Mouse (Mus musculus) urinary bladder, postnatal 36 days (tissue): ENCODE measurements around the gene AC170998.1.
"Not testable (repeated sequence)": the region's sequence is repeated elsewhere in the genome, so short reads cannot be mapped to it uniquely, and the experiment has no call there.

Experiments used
- DNase-seq, 2 experiments: peaks; one replicate each; pipeline ENCODE4 v3.0.0; 2022; ENCODE audit warnings: low spot score in 2 of 2, mixed read lengths in 1 of 2

AC170998.1 gene

DNA sequence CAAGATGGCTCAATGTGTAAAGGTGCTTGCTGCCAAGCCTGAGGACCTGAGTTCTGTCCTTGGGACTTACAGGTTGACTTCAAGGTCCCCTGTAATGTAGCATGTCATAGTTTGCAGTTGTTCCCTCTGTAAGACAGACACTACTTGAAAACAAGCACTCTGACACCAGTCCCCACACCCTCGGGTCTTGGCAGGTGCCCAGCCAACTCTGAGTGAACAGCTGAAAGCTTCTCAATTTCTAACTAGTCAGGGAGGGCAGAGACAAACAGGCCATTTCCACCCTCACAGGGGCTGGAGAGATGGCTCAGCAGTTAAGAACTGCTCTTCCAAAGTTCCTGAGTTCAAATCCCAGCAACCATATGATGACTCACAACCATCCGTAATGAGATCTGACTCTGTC is 31.6 kb downstream of the AC170998.1 start:
- DNase-seq: no peak

DNA sequence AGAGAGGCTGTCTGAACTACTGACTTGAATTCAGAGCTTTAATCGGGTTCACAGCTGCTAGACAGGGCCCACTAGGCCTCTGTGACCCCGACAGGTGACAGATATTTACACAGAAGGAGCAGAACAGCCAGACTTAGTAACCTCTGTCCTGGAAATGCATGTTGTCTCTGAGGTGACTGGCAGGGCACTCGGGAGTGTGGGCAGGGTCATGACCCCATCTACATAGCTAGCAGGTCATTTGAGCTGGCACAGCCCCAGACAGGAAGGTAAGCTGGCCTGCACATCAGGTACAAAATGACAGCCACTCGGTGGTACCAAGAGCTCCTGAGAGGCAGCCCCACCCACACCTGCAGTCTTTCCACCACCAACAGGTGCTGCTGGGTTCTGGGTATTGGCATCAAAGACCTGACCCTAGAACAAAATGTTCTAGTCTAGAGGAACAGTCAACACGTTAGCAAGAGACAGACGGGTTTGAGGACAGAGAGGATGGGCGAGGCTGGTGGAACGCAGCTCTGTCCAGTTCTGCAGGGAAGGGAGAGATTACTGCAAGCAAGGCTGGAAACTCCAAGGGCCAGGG is 34.9 kb downstream of the AC170998.1 start:
- no peak for DNase-seq

DNA sequence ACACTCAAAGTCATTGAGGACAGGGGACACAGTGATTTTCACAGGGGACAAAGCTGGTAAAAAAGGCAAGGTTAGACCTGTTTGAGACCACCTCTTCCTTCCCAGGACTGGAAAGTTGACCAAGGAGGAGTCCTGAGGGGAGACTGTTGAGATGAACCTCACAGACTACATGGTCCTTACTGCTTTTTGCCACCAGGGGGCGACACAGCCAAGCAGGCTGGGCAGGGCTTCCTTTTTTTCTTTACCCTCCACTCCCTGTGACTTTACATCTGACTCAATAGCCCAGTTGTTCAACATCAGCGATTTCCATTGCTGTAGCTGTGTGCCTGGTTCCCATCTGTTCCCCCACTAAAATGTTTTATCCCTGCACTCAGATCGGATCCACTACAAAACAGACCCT is 36.0 kb downstream of the AC170998.1 start:
- peak; percentile 72 to 79 for DNase-seq

DNA sequence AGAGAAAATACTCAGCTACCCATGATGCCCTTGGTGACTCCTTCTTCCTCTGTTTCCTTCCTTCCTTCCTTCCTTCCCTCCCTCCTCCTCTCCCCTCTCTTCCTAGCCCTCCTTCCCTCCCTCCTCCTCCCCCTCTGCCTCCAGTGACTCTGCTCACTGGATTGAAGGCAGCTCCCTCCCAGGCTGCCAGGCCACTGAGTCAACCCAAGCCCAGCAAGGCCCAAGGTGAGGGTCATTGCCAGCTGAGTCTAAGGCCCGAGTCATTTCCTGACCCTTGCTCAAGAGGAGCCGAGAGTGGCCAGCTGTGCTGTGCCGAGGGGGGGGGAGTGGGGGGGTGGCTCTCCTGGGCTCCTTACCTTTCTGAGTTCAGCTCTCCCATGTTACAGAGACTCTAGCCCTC is 40.3 kb downstream of the AC170998.1 start:
- DNase-seq: no peak

DNA sequence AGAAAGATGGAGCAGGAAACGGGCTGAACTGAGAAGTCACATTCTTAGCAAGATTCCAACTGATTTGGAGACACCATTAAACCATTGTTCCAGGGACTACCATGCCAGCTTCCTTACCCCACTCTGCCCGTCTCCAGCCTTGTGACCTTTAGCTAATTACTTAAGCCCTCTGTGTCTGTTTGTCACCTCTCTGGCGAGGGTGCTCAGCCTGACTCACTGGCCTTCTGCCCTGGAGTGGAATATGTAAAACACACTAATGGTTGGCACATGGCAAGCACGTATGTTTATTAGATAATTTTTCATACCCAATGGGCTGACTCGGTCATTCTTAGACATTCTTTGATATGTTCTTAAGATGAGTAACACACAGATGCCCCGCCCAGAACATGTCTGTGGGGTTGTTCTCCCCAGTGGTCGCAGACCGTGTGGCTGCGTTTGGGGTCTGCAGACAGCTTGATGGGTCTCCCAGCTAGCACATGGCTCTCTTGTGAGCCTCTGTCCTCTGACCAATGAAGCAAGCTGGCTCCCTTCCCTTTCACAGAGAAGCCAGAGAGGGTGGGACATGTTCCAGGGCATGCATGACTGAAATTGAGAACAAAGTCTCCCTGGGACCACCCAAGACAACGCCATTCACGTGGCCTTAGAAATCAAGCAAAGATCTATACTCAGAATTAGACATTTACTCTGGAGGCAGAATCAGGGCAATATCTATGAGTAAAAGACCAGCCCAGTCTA is 41.1 kb downstream of the AC170998.1 start:
- DNase-seq: no peak

DNA sequence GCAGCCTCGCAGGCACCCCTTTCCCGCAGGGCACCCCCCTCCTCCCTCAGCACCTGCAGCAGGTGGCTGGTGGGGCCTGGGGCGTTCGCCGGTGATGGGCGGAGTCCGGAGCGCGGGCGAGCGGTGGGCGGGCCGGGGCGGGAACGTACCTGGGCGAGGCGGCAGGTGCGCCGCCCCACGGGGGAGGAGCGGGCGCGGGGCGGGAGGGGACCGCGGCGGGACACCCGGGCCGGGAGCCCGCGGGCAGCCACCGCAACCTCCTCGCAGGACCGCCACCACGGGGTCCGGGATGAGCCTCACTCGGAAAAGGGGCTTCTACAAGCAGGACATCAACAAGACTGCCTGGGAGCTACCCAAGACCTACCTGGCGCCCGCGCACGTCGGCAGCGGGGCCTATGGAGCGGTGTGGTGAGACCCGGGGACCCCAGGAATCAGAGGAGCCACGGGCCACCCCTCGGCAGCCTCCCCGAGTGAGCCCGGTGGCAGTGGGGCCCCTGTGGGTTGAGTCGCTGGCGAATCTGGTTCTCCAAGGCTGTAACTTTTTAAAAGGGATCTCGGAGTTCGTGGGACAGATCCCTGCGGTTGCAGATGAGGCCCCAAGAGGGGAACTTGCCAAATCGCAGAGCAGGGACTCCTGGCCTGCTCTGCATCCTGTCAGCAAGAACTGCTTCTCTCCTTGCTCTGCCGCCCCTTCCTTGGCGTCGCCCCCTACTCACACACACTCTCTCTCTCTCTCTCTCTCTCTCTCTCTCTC is 43.4 kb downstream of the AC170998.1 start, which contains the start of gene Mapk13:
Gene Mapk13 (plus strand): TSS at position 177 of the 754 bp plus-strand sequence.
- DNase-seq: peak; percentile 19 to 20

DNA sequence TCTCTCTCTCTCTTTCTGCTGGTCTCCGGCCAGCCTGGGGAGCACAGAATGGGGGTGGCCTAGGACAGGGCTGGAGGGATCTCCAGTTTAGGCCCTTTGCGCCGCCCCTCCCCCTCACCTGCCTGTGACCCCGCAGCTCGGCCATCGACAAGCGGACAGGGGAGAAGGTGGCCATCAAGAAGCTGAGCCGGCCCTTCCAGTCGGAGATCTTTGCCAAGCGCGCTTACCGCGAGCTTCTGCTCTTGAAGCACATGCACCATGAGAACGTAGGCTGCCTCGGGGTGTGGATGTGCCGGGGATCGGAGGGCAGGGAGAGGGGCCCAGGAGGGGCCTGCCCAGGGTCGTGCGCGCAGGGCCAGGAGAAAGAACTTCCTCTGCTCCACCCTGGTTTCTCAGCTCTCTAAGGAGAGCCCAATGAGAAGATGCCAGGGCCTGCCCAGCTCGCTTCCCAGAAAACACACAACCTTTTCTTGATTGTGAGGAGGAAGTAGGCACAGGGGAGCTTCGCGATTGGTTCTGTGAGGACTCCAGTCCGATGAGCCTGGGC is 44.1 kb downstream of the AC170998.1 start:
- DNase-seq: peak; percentile 33

DNA sequence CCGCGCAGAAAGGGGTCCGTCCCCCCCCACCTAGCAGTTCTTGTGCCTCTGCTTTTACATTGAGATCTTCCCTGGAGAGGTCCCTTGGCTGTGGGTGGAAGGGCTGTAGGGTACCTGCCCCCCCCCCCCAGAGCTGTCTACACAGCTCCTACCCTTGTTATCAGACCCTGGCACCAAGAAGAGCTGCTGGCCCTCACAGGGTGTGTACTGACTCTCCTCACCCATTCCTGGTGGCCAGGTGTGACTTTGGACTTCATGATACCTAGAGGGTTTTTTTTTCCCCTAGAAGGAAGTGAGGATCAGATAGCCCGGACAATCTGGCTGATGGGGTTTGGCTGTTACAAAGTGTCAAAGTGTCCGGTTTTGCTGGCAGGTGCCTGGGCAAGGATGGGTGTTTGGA is 45.4 kb downstream of the AC170998.1 start:
- DNase-seq: no peak

DNA sequence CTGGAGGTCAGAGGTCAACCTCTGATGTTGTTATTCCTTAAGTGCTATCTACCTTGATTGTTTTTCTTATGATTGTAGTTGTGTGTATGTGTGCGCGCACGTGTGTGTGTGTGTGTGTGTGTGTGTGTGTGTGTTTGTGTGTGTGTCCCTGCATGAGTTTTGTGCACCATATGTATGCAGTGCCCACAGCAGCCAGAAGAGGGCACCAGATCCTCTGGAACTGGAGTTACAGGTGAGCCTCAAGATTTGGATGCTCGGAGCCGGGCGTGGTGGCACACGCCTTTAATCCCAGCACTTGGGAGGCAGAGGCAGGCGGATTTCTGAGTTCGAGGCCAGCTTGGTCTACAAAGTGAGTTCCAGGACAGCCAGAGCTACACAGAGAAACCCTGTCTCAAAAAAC is 48.4 kb downstream of the AC170998.1 start:
- DNase-seq: not testable (repeated sequence)

DNA sequence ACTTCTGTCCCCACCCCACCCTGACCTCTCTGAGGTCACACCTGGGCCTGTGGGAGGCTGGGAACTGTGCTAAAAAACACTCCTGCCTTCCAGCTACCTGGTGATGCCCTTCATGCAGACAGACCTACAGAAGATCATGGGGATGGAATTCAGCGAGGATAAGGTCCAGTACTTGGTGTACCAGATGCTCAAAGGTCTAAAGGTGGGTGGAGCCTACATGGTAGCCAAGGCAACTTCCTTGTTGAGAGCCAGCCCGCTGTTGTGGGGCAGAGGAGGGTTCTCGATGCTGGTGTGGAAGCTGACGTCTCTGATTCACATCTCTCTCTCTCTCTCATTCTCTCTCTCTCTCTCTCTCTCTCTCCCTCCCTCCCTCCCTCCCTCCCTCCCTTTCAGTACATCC is 49.3 kb downstream of the AC170998.1 start:
- DNase-seq: no peak
